ENCODE assay signal across 25 mouse cellular contexts in the genomic region with DNA sequence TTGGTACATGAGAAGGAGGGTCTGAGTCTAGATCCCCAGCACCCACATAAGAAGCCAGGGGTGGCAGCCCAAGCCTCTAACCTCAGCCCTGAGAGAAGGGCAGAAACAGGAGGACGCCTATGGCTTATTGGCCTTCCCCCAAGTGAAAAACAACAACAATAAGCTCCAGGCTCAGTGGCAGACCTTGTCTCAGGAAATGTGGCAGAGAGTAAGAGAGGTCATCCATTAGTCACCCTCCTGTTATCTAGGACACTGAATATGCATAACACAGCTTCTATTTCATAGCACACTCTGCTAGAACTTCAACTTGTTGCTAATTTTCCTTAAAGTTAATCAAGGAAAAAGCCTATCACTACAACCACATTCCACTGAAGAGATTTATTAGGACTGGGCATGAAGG.
DNase-seq lines count a peak whose midpoint lies in the region; ATAC-seq and TF ChIP-seq lines count a peak whose summit lies in the region.
"Had no signal": no experiment of that assay in that cellular context is flagged by ENCODE, and none has a peak within 500 bp of the region (broad histone marks: within the 10 kb centered on the region; RNA-seq: fewer than 3 reads in every experiment).

No protein-coding gene starts in this region.

- H3K27me3 ChIP-seq in heart, embryonic 14.5 days (ENCODE audit: control insufficient read depth, insufficient read depth, low read length): no peaks in the 10 kb centered on the region
- H3K27me3 ChIP-seq in liver, adult 2 months (ENCODE audit: control insufficient read depth, insufficient read depth, low read length): no peaks in the 10 kb centered on the region
- H3K27me3 ChIP-seq in liver, embryonic 11.5 days (replicated peaks; ENCODE audit: control insufficient read depth, insufficient read depth, low read length): no peaks in the 10 kb centered on the region
- no peaks in the 10 kb centered on the region for H3K27me3 ChIP-seq in forebrain, embryonic 16.5 days (replicated peaks; ENCODE audit: control insufficient read depth, insufficient read depth, low read length)
- H3K27me3 ChIP-seq: embryonic facial prominence, embryonic 12.5 days; forebrain, embryonic 12.5 days; hindbrain, embryonic 13.5 days; midbrain, embryonic 15.5 days; neural tube, embryonic 12.5 days; Patski had no signal

- H3K9ac ChIP-seq in heart, embryonic 14.5 days (ENCODE audit: low read length): no peak overlapping the region
- no peak overlapping the region for H3K9ac ChIP-seq in liver, adult 2 months (ENCODE audit: low read depth, low read length)
- no peak overlapping the region for H3K9ac ChIP-seq in liver, embryonic 11.5 days (ENCODE audit: low read depth, low read length)
- no peak overlapping the region for H3K9ac ChIP-seq in forebrain, embryonic 16.5 days (replicated peaks; ENCODE audit: low read depth, low read length)
- H3K9ac ChIP-seq: embryonic facial prominence, embryonic 12.5 days; forebrain, embryonic 12.5 days; hindbrain, embryonic 13.5 days; liver, postnatal 0 days; midbrain, embryonic 15.5 days; neural tube, embryonic 12.5 days had no signal

- peak overlapping the region; percentile 45 to 56 for H3K27ac ChIP-seq in heart, embryonic 14.5 days (replicated peaks in 1 of 2; ENCODE audit: control insufficient read depth in 1 of 2, insufficient read depth in 1 of 2, low read depth in 2 of 2, low read length in 2 of 2)
- H3K27ac ChIP-seq in liver, adult 2 months (replicated peaks; ENCODE audit: insufficient read depth, low read depth, low read length): peak overlapping the region; percentile 27; the same call in 1 of the 2 replicates
- no peak overlapping the region for H3K27ac ChIP-seq in liver, embryonic 11.5 days (ENCODE audit: low read depth, low read length)
- H3K27ac ChIP-seq in forebrain, embryonic 16.5 days (ENCODE audit: low read length): no peak overlapping the region
- H3K27ac ChIP-seq: embryonic facial prominence, embryonic 12.5 days; forebrain, embryonic 12.5 days; gastrocnemius, adult 2 months; hindbrain, embryonic 13.5 days; limb, embryonic 10.5 days; macrophage; midbrain, embryonic 15.5 days; neural tube, embryonic 12.5 days had no signal

- H3K36me3 ChIP-seq in heart, embryonic 14.5 days (ENCODE audit: control insufficient read depth, insufficient read depth, low read length): no peaks in the 10 kb centered on the region
- no peaks in the 10 kb centered on the region; the same call in 1 of the 2 replicates for H3K36me3 ChIP-seq in liver, adult 2 months (ENCODE audit: control insufficient read depth, insufficient read depth, low read length)
- H3K36me3 ChIP-seq in liver, embryonic 11.5 days (ENCODE audit: control insufficient read depth, insufficient read depth, low read length): no peaks in the 10 kb centered on the region
- H3K36me3 ChIP-seq in forebrain, embryonic 16.5 days (ENCODE audit: control insufficient read depth, insufficient read depth): no peaks in the 10 kb centered on the region
- H3K36me3 ChIP-seq: embryonic facial prominence, embryonic 12.5 days; forebrain, embryonic 12.5 days; hindbrain, embryonic 13.5 days; limb, embryonic 10.5 days; midbrain, embryonic 15.5 days; neural tube, embryonic 12.5 days had no signal

- TF ChIP-seq CTCF in liver, adult 2 months (IDR thresholded peaks at IDR 0.05; ENCODE audit: low read depth, low read length): no peak

- H3K9me3 ChIP-seq in heart, embryonic 14.5 days (ENCODE audit: control insufficient read depth, low read length): no peaks in the 10 kb centered on the region
- no peaks in the 10 kb centered on the region for H3K9me3 ChIP-seq in liver, embryonic 11.5 days (ENCODE audit: control insufficient read depth, low read length)
- no peaks in the 10 kb centered on the region for H3K9me3 ChIP-seq in forebrain, embryonic 16.5 days (ENCODE audit: control insufficient read depth, low read length)
- H3K9me3 ChIP-seq: embryonic facial prominence, embryonic 12.5 days; forebrain, embryonic 12.5 days; hindbrain, embryonic 13.5 days; limb, embryonic 10.5 days; midbrain, embryonic 15.5 days; neural tube, embryonic 12.5 days had no signal

- ATAC-seq in heart, embryonic 14.5 days (ENCODE audit: insufficient number of reproducible peaks, insufficient read depth, low FRiP score, low read depth): no peak
- no peak for ATAC-seq in liver, embryonic 11.5 days (replicated peaks; ENCODE audit: low FRiP score)
- no peak for ATAC-seq in forebrain, embryonic 16.5 days
- ATAC-seq: liver, postnatal 0 days; lung, postnatal 0 days; midbrain, embryonic 15.5 days; Patski had no signal

- 29% methylated on average over 1 of the region's 1 CpGs for WGBS in heart, embryonic 14.5 days
- WGBS in liver, adult 2 months: 65% methylated on average over 1 of the region's 1 CpGs
- 60% methylated on average over 1 of the region's 1 CpGs for WGBS in liver, embryonic 11.5 days
- WGBS in forebrain, embryonic 16.5 days: 78% methylated on average over 1 of the region's 1 CpGs

- intact Hi-C loops in heart, postnatal 14 days (cut with DNase I): no loop called here

- no peaks in the 10 kb centered on the region for H3K79me2 ChIP-seq in liver, adult 2 months (ENCODE audit: control insufficient read depth, insufficient read depth, low read length)

- no peak overlapping the region for H3K4me2 ChIP-seq in heart, embryonic 14.5 days (ENCODE audit: low read length)
- H3K4me2 ChIP-seq in liver, embryonic 11.5 days: no peak overlapping the region
- no peak overlapping the region for H3K4me2 ChIP-seq in forebrain, embryonic 16.5 days (ENCODE audit: low read length)
- H3K4me2 ChIP-seq: embryonic facial prominence, embryonic 12.5 days; forebrain, embryonic 12.5 days; hindbrain, embryonic 13.5 days; midbrain, embryonic 15.5 days; neural tube, embryonic 12.5 days had no signal

- DNase-seq in adrenal gland, adult 2 months: peak; percentile 59
- DNase-seq in adrenal gland, postnatal 25 days: no peak
- DNase-seq in heart, postnatal 14 days: no peak
- peak; percentile 4 for DNase-seq in liver, adult 2 months (ENCODE audit: extremely low read depth, low read depth, low spot score)
- DNase-seq in liver, embryonic 11.5 days (ENCODE audit: low spot score): no peak
- DNase-seq in adrenal gland, postnatal 36 days: peak; percentile 11 to 23
- DNase-seq: cerebellum, adult 18-20 months; cerebellum, postnatal 14 days; gastrocnemius, adult 2 months; kidney, adult 11 months; kidney, postnatal 10 days; liver; liver, postnatal 0 days; thymus, postnatal 25 days had no signal

- peaks cover 6 to 20% of the 10 kb centered on the region in 2 experiments for H3K4me1 ChIP-seq in heart, embryonic 14.5 days (ENCODE audit: control insufficient read depth in 2 of 2, insufficient read depth in 2 of 2, low read length in 2 of 2)
- H3K4me1 ChIP-seq in liver, adult 2 months (ENCODE audit: control insufficient read depth, insufficient read depth, low read length): peaks cover 2% of the 10 kb centered on the region; the same call in 1 of the 2 replicates
- no peaks in the 10 kb centered on the region; the same call in 1 of the 2 replicates for H3K4me1 ChIP-seq in liver, embryonic 11.5 days (replicated peaks; ENCODE audit: control insufficient read depth, insufficient read depth, low read length)
- no peaks in the 10 kb centered on the region for H3K4me1 ChIP-seq in forebrain, embryonic 16.5 days (replicated peaks; ENCODE audit: control insufficient read depth, insufficient read depth, low read length)
- H3K4me1 ChIP-seq: embryonic facial prominence, embryonic 12.5 days; forebrain, embryonic 12.5 days; hindbrain, embryonic 13.5 days; limb, embryonic 10.5 days; midbrain, embryonic 15.5 days; neural tube, embryonic 12.5 days had no signal

- no peak overlapping the region for H3K4me3 ChIP-seq in heart, embryonic 14.5 days (ENCODE audit: control insufficient read depth in 1 of 2, insufficient read depth in 1 of 2, low read depth in 1 of 2, low read length in 2 of 2)
- H3K4me3 ChIP-seq in liver, adult 2 months (ENCODE audit: insufficient read depth, low read depth, low read length): no peak overlapping the region
- H3K4me3 ChIP-seq in liver, embryonic 11.5 days (ENCODE audit: low read depth, low read length): no peak overlapping the region
- H3K4me3 ChIP-seq in forebrain, embryonic 16.5 days (replicated peaks; ENCODE audit: low read length): no peak overlapping the region
- H3K4me3 ChIP-seq: embryonic facial prominence, embryonic 12.5 days; forebrain, embryonic 12.5 days; gastrocnemius, adult 2 months; hindbrain, embryonic 13.5 days; limb, embryonic 10.5 days; midbrain, embryonic 15.5 days; neural tube, embryonic 12.5 days had no signal

- TF ChIP-seq POLR2A in liver, adult 2 months (IDR thresholded peaks at IDR 0.05; ENCODE audit: extremely low read depth, insufficient read depth, low read length): no peak

Comparison
In these comparisons a context has a peak if more than half of its experiments do, and no peak if none do; other contexts are left out.
1. DNase-seq: peak in adrenal gland, adult 2 months (single experiment), liver, adult 2 months (single experiment) and adrenal gland, postnatal 36 days (2 of 2); none in adrenal gland, postnatal 25 days (single experiment), heart, postnatal 14 days (0 of 2) and liver, embryonic 11.5 days (single experiment).
2. H3K27ac ChIP-seq: peak in heart, embryonic 14.5 days (2 of 2) and liver, adult 2 months (single experiment); none in liver, embryonic 11.5 days (single experiment) and forebrain, embryonic 16.5 days (single experiment).